Mouse (Mus musculus): ENCODE data around the gene Slc25a23. TPM values are rescaled to one million over a fixed set of nuclear protein-coding genes. Genes with fewer than 3 reads are reported as not detected.

Gene Slc25a23
- polyA plus RNA-seq, 1 experiment, result 0.89 TPM

GRCm38 (mm10) chr17:57012245-57012795 lies 47.3 kb downstream of the Slc25a23 start:
- Histone ChIP-seq H3K4me3 (ENCODE audit: insufficient read depth, poor library complexity, severe bottlenecking) (no peak overlapping the region), H3K36me3 (ENCODE audit: control insufficient read depth, insufficient read depth) (peaks cover 21% of the 10 kb centered on the region), H3ac (ENCODE audit: control insufficient read depth, insufficient read length, low read depth) (no peak overlapping the region), H3K27me3 (ENCODE audit: control insufficient read depth, insufficient read depth, insufficient read length) (no peaks in the 10 kb centered on the region), H3K79me3 (ENCODE audit: low read depth) (peaks cover 14% of the 10 kb centered on the region), H3K79me2 (ENCODE audit: control insufficient read depth, insufficient read depth) (peaks cover 25% of the 10 kb centered on the region)
- TF ChIP-seq FOSL1 (IDR thresholded peaks at IDR 0.05; ENCODE audit: insufficient read depth, low read length, poor library complexity, severe bottlenecking), result no peak
- TF ChIP-seq MAX (IDR thresholded peaks at IDR 0.05), result no peak
- no peak for TF ChIP-seq MYOD1 (IDR thresholded peaks at IDR 0.05; ENCODE audit: control insufficient read depth, insufficient read length, low read depth)
- TF ChIP-seq USF1 (IDR thresholded peaks at IDR 0.05; ENCODE audit: low read depth), result no peak
- no peak for TF ChIP-seq CEBPB (IDR thresholded peaks at IDR 0.05; ENCODE audit: low read depth)
- no peak for TF ChIP-seq CTCF (IDR thresholded peaks at IDR 0.05; ENCODE audit: control insufficient read depth, insufficient read depth, insufficient read length)
- TF ChIP-seq MYOG (IDR thresholded peaks at IDR 0.05; ENCODE audit: control insufficient read depth, extremely low read depth, insufficient read length), result no peak

GRCm38 (mm10) chr17:57011236-57012141 lies 48.2 kb downstream of the Slc25a23 start, which contains the start of the genes Gtf2f1 and Gm17949:
TSS of gene Gtf2f1 (minus strand) at chr17:57011288.
TSS of gene Gm17949 (plus strand) at chr17:57011469.
- peaks cover 14% of the 10 kb centered on the region for H3K79me3 ChIP-seq (ENCODE audit: low read depth)
- peak within 1 kb of the TSS; percentile 93 for H3ac ChIP-seq (ENCODE audit: control insufficient read depth, insufficient read length, low read depth)
- no peaks in the 10 kb centered on the region for H3K27me3 ChIP-seq (ENCODE audit: control insufficient read depth, insufficient read depth, insufficient read length)
- H3K4me3 ChIP-seq (ENCODE audit: insufficient read depth, poor library complexity, severe bottlenecking), result peak within 1 kb of the TSS; percentile 89
- H3K36me3 ChIP-seq (ENCODE audit: control insufficient read depth, insufficient read depth), result peaks cover 29% of the 10 kb centered on the region
- H3K79me2 ChIP-seq (ENCODE audit: control insufficient read depth, insufficient read depth), result peaks cover 25% of the 10 kb centered on the region
- TF ChIP-seq CEBPB (IDR thresholded peaks at IDR 0.05; ENCODE audit: low read depth) (peak; percentile 95), MAX (IDR thresholded peaks at IDR 0.05) (peak; percentile 78), MYOG (IDR thresholded peaks at IDR 0.05; ENCODE audit: control insufficient read depth, extremely low read depth, insufficient read length) (no peak), CTCF (IDR thresholded peaks at IDR 0.05; ENCODE audit: control insufficient read depth, insufficient read depth, insufficient read length) (no peak), MYOD1 (IDR thresholded peaks at IDR 0.05; ENCODE audit: control insufficient read depth, insufficient read length, low read depth) (no peak), USF1 (IDR thresholded peaks at IDR 0.05; ENCODE audit: low read depth) (peak; percentile 100), FOSL1 (IDR thresholded peaks at IDR 0.05; ENCODE audit: insufficient read depth, low read length, poor library complexity, severe bottlenecking) (no peak)

DNA sequence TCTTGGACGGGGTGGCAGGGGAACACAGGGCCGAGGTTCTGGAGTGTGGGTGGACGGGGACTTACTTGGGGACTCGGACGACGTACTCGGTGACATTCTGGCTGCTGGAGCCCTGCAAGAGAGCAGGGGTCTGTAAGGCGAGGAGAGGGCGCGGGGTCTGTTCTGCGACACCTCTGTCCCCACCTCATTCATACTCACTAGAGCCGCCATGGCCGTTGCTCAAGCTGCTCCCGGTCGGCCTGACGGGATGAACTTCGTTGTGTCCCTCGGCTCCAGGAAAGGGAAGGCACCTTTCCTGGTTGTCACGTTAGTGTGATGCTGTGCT lies 48.8 kb downstream of the Slc25a23 start:
- H3K36me3 ChIP-seq (ENCODE audit: control insufficient read depth, insufficient read depth), result peaks cover 35% of the 10 kb centered on the region
- peaks cover 14% of the 10 kb centered on the region for H3K79me3 ChIP-seq (ENCODE audit: low read depth)
- peak overlapping the region; percentile 89 for H3K4me3 ChIP-seq (ENCODE audit: insufficient read depth, poor library complexity, severe bottlenecking)
- no peaks in the 10 kb centered on the region for H3K27me3 ChIP-seq (ENCODE audit: control insufficient read depth, insufficient read depth, insufficient read length)
- TF ChIP-seq FOSL1 (IDR thresholded peaks at IDR 0.05; ENCODE audit: insufficient read depth, low read length, poor library complexity, severe bottlenecking) (no peak), CEBPB (IDR thresholded peaks at IDR 0.05; ENCODE audit: low read depth) (no peak), USF1 (IDR thresholded peaks at IDR 0.05; ENCODE audit: low read depth) (no peak), MYOD1 (IDR thresholded peaks at IDR 0.05; ENCODE audit: control insufficient read depth, insufficient read length, low read depth) (no peak), MYOG (IDR thresholded peaks at IDR 0.05; ENCODE audit: control insufficient read depth, extremely low read depth, insufficient read length) (no peak), MAX (IDR thresholded peaks at IDR 0.05) (no peak), CTCF (IDR thresholded peaks at IDR 0.05; ENCODE audit: control insufficient read depth, insufficient read depth, insufficient read length) (no peak)
- peak overlapping the region; percentile 93 for H3ac ChIP-seq (ENCODE audit: control insufficient read depth, insufficient read length, low read depth)
- H3K79me2 ChIP-seq (ENCODE audit: control insufficient read depth, insufficient read depth), result peaks cover 25% of the 10 kb centered on the region

DNA sequence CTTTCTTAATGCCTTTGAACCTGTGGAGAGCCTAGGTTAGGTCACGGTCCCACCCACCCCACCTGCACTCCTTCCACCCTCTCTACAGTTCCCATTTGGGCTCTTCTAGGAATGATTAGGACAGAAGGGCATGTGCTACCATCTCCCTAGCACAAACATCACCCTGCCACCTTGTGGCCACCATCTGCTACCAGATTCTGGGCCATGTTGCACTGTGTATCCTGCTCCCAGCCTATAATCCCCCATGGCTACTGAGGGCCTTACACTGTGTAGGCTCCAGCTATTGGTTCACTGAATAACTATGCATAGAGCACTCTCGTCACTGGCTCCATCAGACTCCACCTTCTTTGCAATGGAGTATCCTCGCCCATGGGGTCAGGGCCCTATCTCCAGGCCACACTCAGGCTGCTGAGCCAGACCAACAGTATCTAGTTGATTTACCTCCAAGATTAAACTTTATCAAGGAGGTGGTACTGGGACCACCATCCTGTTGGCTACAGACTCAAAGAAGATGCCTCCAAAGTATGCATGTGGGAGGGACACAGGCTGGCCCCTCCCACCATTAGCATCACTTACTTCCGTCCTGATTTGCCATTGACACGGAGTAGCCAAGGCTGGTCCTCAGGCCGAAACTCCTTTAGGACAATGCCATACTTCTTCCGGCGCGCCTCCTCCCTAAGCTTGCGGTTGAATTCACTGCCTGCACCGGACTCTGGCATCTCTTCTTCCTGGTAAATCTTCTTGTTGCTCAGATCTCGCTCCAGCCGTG lies 52.3 kb downstream of the Slc25a23 start:
- H3K79me2 ChIP-seq (ENCODE audit: control insufficient read depth, insufficient read depth), result peaks cover 25% of the 10 kb centered on the region
- peaks cover 61% of the 10 kb centered on the region for H3K36me3 ChIP-seq (ENCODE audit: control insufficient read depth, insufficient read depth)
- H3K4me3 ChIP-seq (ENCODE audit: insufficient read depth, poor library complexity, severe bottlenecking), result no peak overlapping the region
- H3K79me3 ChIP-seq (ENCODE audit: low read depth), result peaks cover 14% of the 10 kb centered on the region
- TF ChIP-seq USF1 (IDR thresholded peaks at IDR 0.05; ENCODE audit: low read depth) (no peak), CTCF (IDR thresholded peaks at IDR 0.05; ENCODE audit: control insufficient read depth, insufficient read depth, insufficient read length) (peak; percentile 7)
- no peaks in the 10 kb centered on the region for H3K27me3 ChIP-seq (ENCODE audit: control insufficient read depth, insufficient read depth, insufficient read length)
- no peak overlapping the region for H3ac ChIP-seq (ENCODE audit: control insufficient read depth, insufficient read length, low read depth)

- TF ChIP-seq FOSL1 (IDR thresholded peaks at IDR 0.05; ENCODE audit: insufficient read depth, low read length, poor library complexity, severe bottlenecking) (no peak), CTCF (IDR thresholded peaks at IDR 0.05; ENCODE audit: control insufficient read depth, insufficient read depth, insufficient read length) (no peak), USF1 (IDR thresholded peaks at IDR 0.05; ENCODE audit: low read depth) (no peak)
Measured at GRCm38 (mm10) chr17:57003994-57004393, 55.7 kb downstream of the Slc25a23 start.

More at GRCm38 (mm10) chr17:57003994-57004393, 55.7 kb downstream of the Slc25a23 start:
- no peak overlapping the region for H3ac ChIP-seq (ENCODE audit: control insufficient read depth, insufficient read length, low read depth)
- peaks cover 2% of the 10 kb centered on the region for H3K79me3 ChIP-seq (ENCODE audit: low read depth)
- H3K79me2 ChIP-seq (ENCODE audit: control insufficient read depth, insufficient read depth), result peaks cover 4% of the 10 kb centered on the region
- H3K36me3 ChIP-seq (ENCODE audit: control insufficient read depth, insufficient read depth), result peaks cover 57% of the 10 kb centered on the region
- H3K27me3 ChIP-seq (ENCODE audit: control insufficient read depth, insufficient read depth, insufficient read length), result no peaks in the 10 kb centered on the region
- H3K4me3 ChIP-seq (ENCODE audit: insufficient read depth, poor library complexity, severe bottlenecking), result no peak overlapping the region
